Mouse (Mus musculus) erythroblast, embryonic 14.5 days (primary cell): ENCODE measurements around the gene Olfr586.

Source experiments
- GATA1 ChIP-seq: IDR thresholded peaks from 2 replicates; pipeline ENCODE4 v1.6.1; 2012; ENCODE audit warnings: low read length, inconsistent platforms, mixed read lengths
- TAL1 ChIP-seq: IDR thresholded peaks from 3 replicates; pipeline ENCODE4 v1.6.1; 2012; ENCODE audit warnings: low read length, inconsistent platforms, mixed read lengths

DNA sequence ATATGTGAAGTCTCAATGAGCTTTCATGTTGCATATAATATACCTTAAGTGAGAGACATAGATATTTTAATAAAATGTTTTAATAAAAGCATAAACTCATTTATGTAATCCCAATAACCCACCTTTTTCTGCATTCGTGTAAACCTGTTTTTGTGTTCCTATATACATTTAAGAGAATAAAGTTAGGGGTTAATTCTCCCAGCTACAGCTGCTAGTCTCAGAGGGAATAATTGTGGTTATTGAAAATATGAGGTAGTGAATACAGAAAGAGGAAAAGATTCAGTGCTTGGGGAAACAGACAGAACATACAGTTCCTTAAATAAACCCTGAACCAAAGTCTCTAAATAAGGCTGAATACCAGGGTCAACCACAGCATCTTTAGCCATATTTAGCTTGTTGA is 43.9 kb downstream of the Olfr586 start, which contains the start of gene Olfr584:
- TF ChIP-seq GATA1 (no peak), TAL1 (no peak)
